Mouse (Mus musculus): ENCODE measurements around the gene Epha4. TPM values are rescaled to one million over a fixed set of nuclear protein-coding genes. Genes with fewer than 3 reads are reported as not detected.

The Epha4 gene
- total and polyA plus RNA-seq, 3 experiments, result 0.11 TPM; not detected in 2

GRCm38 (mm10) chr1:77503711-77504181 is 11.1 kb downstream of the Epha4 start:
- ATAC-seq (ENCODE audit: extremely low read depth, insufficient number of reproducible peaks, low FRiP score, poor library complexity, severe bottlenecking), result no peak

GRCm38 (mm10) chr1:77502554-77503119 is 12.3 kb downstream of the Epha4 start:
- no peak for ATAC-seq (ENCODE audit: extremely low read depth, insufficient number of reproducible peaks, low FRiP score, poor library complexity, severe bottlenecking)
- H3K4me1 ChIP-seq (ENCODE audit: insufficient read depth, low read depth, low read length), result no peaks in the 10 kb centered on the region
- H3K27me3 ChIP-seq (ENCODE audit: insufficient read depth, low read length), result no peaks in the 10 kb centered on the region
- H3K4me3 ChIP-seq (ENCODE audit: low read depth, low read length), result no peak overlapping the region
- no peaks in the 10 kb centered on the region for H3K36me3 ChIP-seq (replicated peaks)
- DNase-seq (ENCODE audit: low spot score), result no peak
- TF ChIP-seq GATA1 (IDR thresholded peaks at IDR 0.05; ENCODE audit: borderline replicate concordance, low read length), result no peak
- TF ChIP-seq CTCF (IDR thresholded peaks at IDR 0.05; ENCODE audit: low read depth, low read length), result no peak
- TF ChIP-seq POLR2AphosphoS5 (IDR thresholded peaks at IDR 0.05; ENCODE audit: insufficient replicate concordance, low read depth, low read length), result no peak
- TF ChIP-seq TAL1 (conservative IDR thresholded peaks at IDR 0.05; ENCODE audit: low read depth, low read length), result no peak
- TF ChIP-seq GATA2 (IDR thresholded peaks at IDR 0.05; ENCODE audit: borderline replicate concordance, low read depth, low read length), result no peak
- peaks cover 59% of the 10 kb centered on the region for H3K9me3 ChIP-seq (replicated peaks)

More at GRCm38 (mm10) chr1:77503711-77504181, 11.1 kb downstream of the Epha4 start:
- Histone ChIP-seq H3K4me3 (ENCODE audit: low read depth, low read length) (no peak overlapping the region), H3K9me3 (replicated peaks) (peaks cover 64% of the 10 kb centered on the region), H3K36me3 (replicated peaks) (no peaks in the 10 kb centered on the region), H3K4me1 (ENCODE audit: insufficient read depth, low read depth, low read length) (no peaks in the 10 kb centered on the region), H3K27me3 (ENCODE audit: insufficient read depth, low read length) (no peaks in the 10 kb centered on the region)
- no peak for DNase-seq (ENCODE audit: low spot score)
- no peak for TF ChIP-seq GATA2 (IDR thresholded peaks at IDR 0.05; ENCODE audit: borderline replicate concordance, low read depth, low read length)
- TF ChIP-seq TAL1 (conservative IDR thresholded peaks at IDR 0.05; ENCODE audit: low read depth, low read length), result no peak
- TF ChIP-seq CTCF (IDR thresholded peaks at IDR 0.05; ENCODE audit: low read depth, low read length), result no peak
- TF ChIP-seq GATA1 (IDR thresholded peaks at IDR 0.05; ENCODE audit: borderline replicate concordance, low read length), result no peak
- TF ChIP-seq POLR2AphosphoS5 (IDR thresholded peaks at IDR 0.05; ENCODE audit: insufficient replicate concordance, low read depth, low read length), result no peak

GRCm38 (mm10) chr1:77501363-77501933 is 13.4 kb downstream of the Epha4 start:
- H3K4me3 ChIP-seq (ENCODE audit: low read depth, low read length), result no peak overlapping the region
- TF ChIP-seq POLR2AphosphoS5 (IDR thresholded peaks at IDR 0.05; ENCODE audit: insufficient replicate concordance, low read depth, low read length), result no peak
- no peak for TF ChIP-seq TAL1 (conservative IDR thresholded peaks at IDR 0.05; ENCODE audit: low read depth, low read length)
- no peak for TF ChIP-seq GATA1 (IDR thresholded peaks at IDR 0.05; ENCODE audit: borderline replicate concordance, low read length)
- no peak for TF ChIP-seq CTCF (IDR thresholded peaks at IDR 0.05; ENCODE audit: low read depth, low read length)
- TF ChIP-seq GATA2 (IDR thresholded peaks at IDR 0.05; ENCODE audit: borderline replicate concordance, low read depth, low read length), result no peak

GRCm38 (mm10) chr1:77497506-77497905 is 17.4 kb downstream of the Epha4 start:
- Histone ChIP-seq H3K36me3 (replicated peaks) (no peaks in the 10 kb centered on the region), H3K4me3 (ENCODE audit: low read depth, low read length) (no peak overlapping the region), H3K27me3 (ENCODE audit: insufficient read depth, low read length) (no peaks in the 10 kb centered on the region), H3K4me1 (ENCODE audit: insufficient read depth, low read depth, low read length) (no peaks in the 10 kb centered on the region), H3K9me3 (replicated peaks) (peaks cover 39% of the 10 kb centered on the region)
- ATAC-seq (ENCODE audit: extremely low read depth, insufficient number of reproducible peaks, low FRiP score, poor library complexity, severe bottlenecking) (no peak), DNase-seq (ENCODE audit: low spot score) (no peak)
- TF ChIP-seq CTCF (IDR thresholded peaks at IDR 0.05; ENCODE audit: low read depth, low read length) (no peak), GATA2 (IDR thresholded peaks at IDR 0.05; ENCODE audit: borderline replicate concordance, low read depth, low read length) (no peak), POLR2AphosphoS5 (IDR thresholded peaks at IDR 0.05; ENCODE audit: insufficient replicate concordance, low read depth, low read length) (no peak), TAL1 (conservative IDR thresholded peaks at IDR 0.05; ENCODE audit: low read depth, low read length) (no peak), GATA1 (IDR thresholded peaks at IDR 0.05; ENCODE audit: borderline replicate concordance, low read length) (no peak)

More at GRCm38 (mm10) chr1:77501363-77501933, 13.4 kb downstream of the Epha4 start:
- Histone ChIP-seq H3K27me3 (ENCODE audit: insufficient read depth, low read length) (no peaks in the 10 kb centered on the region), H3K36me3 (replicated peaks) (no peaks in the 10 kb centered on the region), H3K9me3 (replicated peaks) (peaks cover 55% of the 10 kb centered on the region), H3K4me1 (ENCODE audit: insufficient read depth, low read depth, low read length) (no peaks in the 10 kb centered on the region)
- ATAC-seq (ENCODE audit: extremely low read depth, insufficient number of reproducible peaks, low FRiP score, poor library complexity, severe bottlenecking), result no peak
- no peak for DNase-seq (ENCODE audit: low spot score)

GRCm38 (mm10) chr1:77496468-77497181 is 18.3 kb downstream of the Epha4 start:
- H3K27me3 ChIP-seq (ENCODE audit: insufficient read depth, low read length), result no peaks in the 10 kb centered on the region
- H3K4me1 ChIP-seq (ENCODE audit: insufficient read depth, low read depth, low read length), result no peaks in the 10 kb centered on the region
- no peak for TF ChIP-seq GATA1 (IDR thresholded peaks at IDR 0.05; ENCODE audit: borderline replicate concordance, low read length)
- TF ChIP-seq CTCF (IDR thresholded peaks at IDR 0.05; ENCODE audit: low read depth, low read length), result no peak
- TF ChIP-seq POLR2AphosphoS5 (IDR thresholded peaks at IDR 0.05; ENCODE audit: insufficient replicate concordance, low read depth, low read length), result no peak
- TF ChIP-seq GATA2 (IDR thresholded peaks at IDR 0.05; ENCODE audit: borderline replicate concordance, low read depth, low read length), result no peak
- no peak for TF ChIP-seq TAL1 (conservative IDR thresholded peaks at IDR 0.05; ENCODE audit: low read depth, low read length)
- H3K9me3 ChIP-seq (replicated peaks), result peaks cover 41% of the 10 kb centered on the region
- H3K36me3 ChIP-seq (replicated peaks), result no peaks in the 10 kb centered on the region
- no peak for ATAC-seq (ENCODE audit: extremely low read depth, insufficient number of reproducible peaks, low FRiP score, poor library complexity, severe bottlenecking)
- no peak for DNase-seq (ENCODE audit: low spot score)
- H3K4me3 ChIP-seq (ENCODE audit: low read depth, low read length), result no peak overlapping the region

GRCm38 (mm10) chr1:77495790-77496158 is 19.1 kb downstream of the Epha4 start:
- DNase-seq (ENCODE audit: low spot score) (no peak), ATAC-seq (ENCODE audit: extremely low read depth, insufficient number of reproducible peaks, low FRiP score, poor library complexity, severe bottlenecking) (no peak)
- H3K27me3 ChIP-seq (ENCODE audit: insufficient read depth, low read length), result no peaks in the 10 kb centered on the region
- peaks cover 47% of the 10 kb centered on the region for H3K9me3 ChIP-seq (replicated peaks)
- no peak overlapping the region for H3K4me3 ChIP-seq (ENCODE audit: low read depth, low read length)
- no peaks in the 10 kb centered on the region for H3K36me3 ChIP-seq (replicated peaks)
- H3K4me1 ChIP-seq (ENCODE audit: insufficient read depth, low read depth, low read length), result no peaks in the 10 kb centered on the region
- TF ChIP-seq GATA2 (IDR thresholded peaks at IDR 0.05; ENCODE audit: borderline replicate concordance, low read depth, low read length), result no peak
